Mouse (Mus musculus) CH12.LX (cell line): Measurements from ENCODE around the gene Cdh26.

ENCODE experiments used
- BHLHE40 ChIP-seq: IDR thresholded peaks from 2 replicates; pipeline ENCODE4 v1.6.1; 2011; ENCODE audit warnings: mild to moderate bottlenecking, low read depth, low read length, improper control_type of control experiment
- CHD2 ChIP-seq: IDR thresholded peaks from 2 replicates; pipeline ENCODE4 v1.6.1; 2011; ENCODE audit warnings: low read length, improper control_type of control experiment
- CTCF ChIP-seq, 2 experiments: IDR thresholded peaks in 1 of 2; conservative IDR thresholded peaks in 1 of 2; 2 replicates each; pipeline ENCODE4 v1.5.1; 2011 to 2012; ENCODE audit warnings: low read depth in 2 of 2, low read length in 2 of 2, improper control_type of control experiment in 1 of 2, inconsistent platforms in 1 of 2, mild to moderate bottlenecking in 1 of 2, moderate library complexity in 1 of 2
- EP300 ChIP-seq: IDR thresholded peaks from 2 replicates; pipeline ENCODE4 v1.6.1; 2011; ENCODE audit warnings: low read length, improper control_type of control experiment
- ETS1 ChIP-seq: conservative IDR thresholded peaks from 2 replicates; pipeline ENCODE4 v1.6.1; 2012; ENCODE audit warnings: low read depth, mild to moderate bottlenecking, inconsistent platforms, low read length, improper control_type of control experiment, moderate library complexity
- HCFC1 ChIP-seq: IDR thresholded peaks from 2 replicates; pipeline ENCODE4 v1.6.1; 2012; ENCODE audit warnings: low read depth, mild to moderate bottlenecking, inconsistent platforms, low read length, improper control_type of control experiment
- JUN ChIP-seq: IDR thresholded peaks from 2 replicates; pipeline ENCODE4 v1.6.1; 2011; ENCODE audit warnings: low read depth, mild to moderate bottlenecking, low read length, improper control_type of control experiment, moderate library complexity; ENCODE audit not compliant: insufficient read depth
- NRF1 ChIP-seq: IDR thresholded peaks from 2 replicates; pipeline ENCODE4 v1.6.1; 2014; ENCODE audit warnings: low read depth, mild to moderate bottlenecking, inconsistent platforms, low read length, improper control_type of control experiment, moderate library complexity
- PAX5 ChIP-seq: IDR thresholded peaks from 2 replicates; pipeline ENCODE4 v1.6.1; 2012; ENCODE audit warnings: low read length, inconsistent platforms, mixed read lengths
- POLR2A ChIP-seq: IDR thresholded peaks from 2 replicates; pipeline ENCODE4 v1.6.1; 2011; ENCODE audit warnings: low read depth, mild to moderate bottlenecking, improper control_type of control experiment, low read length
- RCOR1 ChIP-seq: conservative IDR thresholded peaks from 2 replicates; pipeline ENCODE4 v1.6.1; 2012; ENCODE audit warnings: low read depth, mild to moderate bottlenecking, inconsistent platforms, low read length, improper control_type of control experiment
- USF1 ChIP-seq: IDR thresholded peaks from 2 replicates; pipeline ENCODE4 v1.6.1; 2014; ENCODE audit warnings: low read depth, mild to moderate bottlenecking, inconsistent platforms, low read length, improper control_type of control experiment
- ZNF384 ChIP-seq: IDR thresholded peaks from 2 replicates; pipeline ENCODE4 v1.6.1; 2012; ENCODE audit warnings: low read depth, low read length, improper control_type of control experiment, inconsistent platforms

DNA sequence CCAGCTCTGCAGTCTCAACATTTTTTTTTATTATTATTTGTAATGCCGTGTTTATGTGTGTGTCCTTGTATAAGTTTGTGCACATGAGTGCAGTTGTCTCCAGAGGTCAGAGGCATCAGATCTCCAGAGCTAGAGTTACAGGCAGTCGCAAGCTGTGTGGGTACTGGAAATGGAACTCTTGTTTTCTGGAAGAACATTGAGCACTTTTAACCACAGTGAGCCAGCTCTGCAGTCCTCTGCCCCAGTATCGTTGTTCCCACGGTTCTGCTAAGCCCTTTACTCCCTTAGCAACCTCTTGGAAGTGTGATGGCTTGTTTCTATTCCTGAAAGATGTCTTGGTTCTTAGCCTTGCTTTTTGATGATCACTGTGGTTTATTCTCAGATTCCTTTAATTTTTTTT lies 19.1 kb downstream of the Cdh26 start:
- no peak for TF ChIP-seq POLR2A
- no peak for TF ChIP-seq CHD2
- TF ChIP-seq HCFC1 = no peak
- no peak for TF ChIP-seq NRF1
- TF ChIP-seq ETS1 = no peak
- TF ChIP-seq USF1 = no peak
- TF ChIP-seq JUN = no peak
- TF ChIP-seq BHLHE40 = no peak
- TF ChIP-seq ZNF384 = no peak
- no peak for TF ChIP-seq CTCF (conservative IDR thresholded peaks at IDR 0.05 in 1 of 2, IDR thresholded peaks at IDR 0.05 in 1 of 2; ENCODE audit: low read depth in 2 of 2, low read length in 2 of 2)
- no peak for TF ChIP-seq EP300
- no peak for TF ChIP-seq RCOR1
- TF ChIP-seq PAX5 = no peak
